18 mouse cellular contexts compared by ENCODE assay signal in the genomic region with DNA sequence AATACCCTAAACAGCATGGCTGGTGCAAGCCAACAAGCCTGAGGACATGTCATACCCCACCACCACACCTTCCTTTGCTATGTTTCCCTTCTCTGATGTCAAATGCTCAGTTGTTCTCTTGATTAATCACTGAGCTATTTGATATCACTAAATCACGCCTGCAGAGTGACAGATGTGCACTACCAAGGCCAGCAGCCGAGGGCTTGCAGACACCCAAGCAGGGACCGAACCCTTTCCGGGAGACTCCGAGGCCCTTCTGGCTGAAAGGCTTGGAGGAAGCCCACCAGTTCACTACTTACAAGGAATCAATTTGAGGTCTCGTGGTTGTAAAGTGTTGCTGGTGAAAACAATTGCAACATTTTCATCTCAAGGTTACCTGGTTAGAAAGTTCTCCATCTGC. TPM values are rescaled to one million over a fixed set of nuclear protein-coding genes. Genes with fewer than 3 reads are reported as not detected.
"Had no signal": no experiment of that assay in that cellular context is flagged by ENCODE, and none has a peak within 500 bp of the region (broad histone marks: within the 10 kb centered on the region; RNA-seq: fewer than 3 reads in every experiment).

No protein-coding gene starts in this region.

- DNase-seq: lung, adult 18-20 months; lung, embryonic 14.5 days; lung, postnatal 10 days; lung, postnatal 4 days; retina, postnatal 1 day; right cerebral cortex, adult 18-20 months; right cerebral cortex, postnatal 25 days; right cerebral cortex, postnatal 4 days; spleen, adult 18-20 months; thymus, adult 18-20 months; thymus, postnatal 14 days; thymus, postnatal 36 days had no signal

- ATAC-seq: midbrain, embryonic 15.5 days had no signal

- H3K9me3 ChIP-seq: midbrain, embryonic 12.5 days; midbrain, embryonic 15.5 days; neural tube, embryonic 13.5 days; neural tube, embryonic 15.5 days had no signal

- H3K4me2 ChIP-seq: lung, embryonic 14.5 days; midbrain, embryonic 12.5 days; midbrain, embryonic 15.5 days; neural tube, embryonic 13.5 days; neural tube, embryonic 15.5 days had no signal

- H3K27ac ChIP-seq: midbrain, embryonic 12.5 days; midbrain, embryonic 15.5 days; neural tube, embryonic 13.5 days; neural tube, embryonic 15.5 days had no signal

- H3K4me1 ChIP-seq: midbrain, embryonic 15.5 days had no signal

- H3K36me3 ChIP-seq: midbrain, embryonic 12.5 days; midbrain, embryonic 15.5 days; neural tube, embryonic 13.5 days; neural tube, embryonic 15.5 days had no signal

- H3K9ac ChIP-seq: lung, embryonic 14.5 days; midbrain, embryonic 12.5 days; midbrain, embryonic 15.5 days; neural tube, embryonic 13.5 days; neural tube, embryonic 15.5 days had no signal

- H3K4me3 ChIP-seq: midbrain, embryonic 12.5 days; midbrain, embryonic 15.5 days; myocyte; neural tube, embryonic 13.5 days; neural tube, embryonic 15.5 days had no signal

RNA-seq across cellular contexts. Expression of a gene that starts 3.5 kb away (rescaled TPM):
- total RNA-seq: megakaryocyte, adult 5-6 weeks had no signal
